Mouse (Mus musculus) E14TG2a.4 (cell line): ENCODE measurements at regions not wholly inside any gene's neighbourhood (a gene's known extent, or its start where the extent isn't known, plus 50 kb on each side); places are given as distances from the start of the nearest gene placed in this dataset.

Experiments used
- CTCF ChIP-seq: conservative IDR thresholded peaks from 2 replicates; pipeline ENCODE4 v1.5.1; 2014; ENCODE audit warnings: low read length
- POU5F1 ChIP-seq: IDR thresholded peaks from 2 replicates; pipeline ENCODE4 v1.6.1; 2014; ENCODE audit warnings: low read length, borderline replicate concordance

- TF ChIP-seq CTCF, result no peak
- no peak for TF ChIP-seq POU5F1
Observed at GRCm38 (mm10) chr3:38389647-38390046, 95.0 kb downstream of the Ankrd50 start.
